ENCODE assay signal across 10 mouse cellular contexts in the genomic region with DNA sequence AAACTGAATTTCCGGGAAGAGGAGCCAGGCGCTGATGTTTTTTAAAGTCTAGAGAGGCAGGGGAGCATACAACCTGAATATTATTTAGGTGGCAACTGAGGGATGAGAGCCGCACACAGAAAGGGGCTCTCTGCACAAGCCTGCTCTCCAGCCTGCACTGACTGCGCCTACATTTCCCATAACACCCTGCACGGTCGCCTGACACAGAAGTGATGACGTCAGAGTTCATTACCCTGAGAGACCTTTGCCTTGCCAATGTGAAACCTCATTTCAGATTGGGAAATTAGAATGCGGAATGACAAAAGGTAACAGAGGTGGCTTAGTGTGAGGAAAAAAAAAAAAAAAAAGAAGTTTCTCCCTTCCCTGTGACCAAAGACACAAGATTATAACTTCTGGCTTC. TPM values are rescaled to one million over a fixed set of nuclear protein-coding genes. Genes with fewer than 3 reads are reported as not detected.
DNase-seq lines count a peak whose midpoint lies in the region; ATAC-seq lines count a peak whose summit lies in the region.
"Had no signal": no experiment of that assay in that cellular context is flagged by ENCODE, and none has a peak within 500 bp of the region (broad histone marks: within the 10 kb centered on the region; RNA-seq: fewer than 3 reads in every experiment).

No protein-coding gene starts in this region.

- peak; percentile 63 for DNase-seq in adrenal gland, adult 2 months
- no peak for DNase-seq in adrenal gland, adult 8-10 months
- DNase-seq in 416B (ENCODE audit: low read depth): peak; percentile 55
- peak; percentile 51 for DNase-seq in embryonic facial prominence, embryonic 14.5 days (ENCODE audit: low spot score)
- DNase-seq in kidney, postnatal 10 days: peak; percentile 49
- DNase-seq in lung, postnatal 4 days: peak; percentile 24 to 29
- DNase-seq in yolk sac, embryonic 10.5 days (ENCODE audit: low spot score): peak; percentile 49
- DNase-seq in T-cell, adult 2 months (ENCODE audit: low spot score): no peak

- WGBS in embryonic facial prominence, embryonic 14.5 days: 31% methylated on average over 8 of the region's 8 CpGs

- H3K36me3 ChIP-seq in embryonic facial prominence, embryonic 14.5 days (ENCODE audit: control insufficient read depth, insufficient read depth, low read length): no peaks in the 10 kb centered on the region
- H3K36me3 ChIP-seq: embryonic facial prominence, embryonic 12.5 days had no signal

- no peak overlapping the region for H3K9ac ChIP-seq in embryonic facial prominence, embryonic 14.5 days (ENCODE audit: low read depth, low read length)
- H3K9ac ChIP-seq: embryonic facial prominence, embryonic 12.5 days had no signal

- no peak overlapping the region for H3K27ac ChIP-seq in embryonic facial prominence, embryonic 14.5 days (replicated peaks; ENCODE audit: low read depth, low read length)
- H3K27ac ChIP-seq: embryonic facial prominence, embryonic 12.5 days had no signal

- H3K27me3 ChIP-seq in embryonic facial prominence, embryonic 14.5 days (replicated peaks; ENCODE audit: control insufficient read depth, insufficient read depth, low read length): no peaks in the 10 kb centered on the region
- H3K27me3 ChIP-seq: embryonic facial prominence, embryonic 12.5 days had no signal

- no peaks in the 10 kb centered on the region for H3K9me3 ChIP-seq in embryonic facial prominence, embryonic 14.5 days (ENCODE audit: control insufficient read depth, low read length)
- H3K9me3 ChIP-seq: embryonic facial prominence, embryonic 12.5 days had no signal

- no peaks in the 10 kb centered on the region for H3K4me1 ChIP-seq in embryonic facial prominence, embryonic 14.5 days (ENCODE audit: control insufficient read depth, insufficient read depth, low read length)
- H3K4me1 ChIP-seq: embryonic facial prominence, embryonic 12.5 days had no signal

- no peak for ATAC-seq in embryonic facial prominence, embryonic 14.5 days (ENCODE audit: low read depth)

- no peak overlapping the region for H3K4me3 ChIP-seq in embryonic facial prominence, embryonic 14.5 days (ENCODE audit: low read depth, low read length)
- H3K4me3 ChIP-seq: embryonic facial prominence, embryonic 12.5 days had no signal

- no peak overlapping the region for H3K4me2 ChIP-seq in embryonic facial prominence, embryonic 14.5 days (ENCODE audit: low read depth, low read length)
- H3K4me2 ChIP-seq: embryonic facial prominence, embryonic 12.5 days had no signal

RNA-seq across cellular contexts. Expression of a gene that starts 23.1 kb away (rescaled TPM):
- total RNA-seq in adrenal gland, adult 2 months (2021): not detected
- polyA plus RNA-seq in adrenal gland, adult 2 months (2012; rRNA removed): 0.10 TPM in 1 of 2 replicates, not detected in the other
- total RNA-seq in adrenal gland, adult 8-10 months (2022): not detected
- 1.1 TPM in 1 of 2 replicates, not detected in the other for polyA plus RNA-seq in embryonic facial prominence, embryonic 14.5 days (2014; fragmentation: Nextera tagmentation; extraction: Ambion mirVana)
- polyA plus RNA-seq: stomach, embryonic 14.5 days had no signal

Comparison
In these comparisons a context has a peak if more than half of its experiments do, and no peak if none do; other contexts are left out.
1. DNase-seq: peak in adrenal gland, adult 2 months (single experiment), 416B (single experiment), embryonic facial prominence, embryonic 14.5 days (single experiment), kidney, postnatal 10 days (single experiment), lung, postnatal 4 days (2 of 2) and yolk sac, embryonic 10.5 days (single experiment); none in adrenal gland, adult 8-10 months (single experiment) and T-cell, adult 2 months (single experiment).